Mouse (Mus musculus) myocyte (in vitro differentiated cells): ENCODE measurements around the gene Marcksl1.

Source experiments
- MAX ChIP-seq: IDR thresholded peaks from one replicate; pipeline ENCODE4 v1.6.1; 2011; ENCODE audit warnings: low read depth, mild to moderate bottlenecking, control low read depth
- MYOG ChIP-seq, 3 experiments: IDR thresholded peaks; one replicate each; pipeline ENCODE4 v1.6.1; 2011; ENCODE audit warnings: control low read depth in 2 of 3, low read depth in 2 of 3, mild to moderate bottlenecking in 2 of 3; ENCODE audit not compliant: insufficient read length in 2 of 3, control insufficient read depth in 1 of 3, insufficient read depth in 1 of 3
- POLR2A ChIP-seq: IDR thresholded peaks from one replicate; pipeline ENCODE4 v1.6.1; 2011; ENCODE audit warnings: low read depth, mild to moderate bottlenecking, control low read depth, moderate library complexity; ENCODE audit not compliant: insufficient read length
- POLR2AphosphoS2 ChIP-seq: IDR thresholded peaks from one replicate; pipeline ENCODE4 v1.6.1; 2011; ENCODE audit warnings: low read depth, control low read depth; ENCODE audit not compliant: insufficient read length
- TCF12 ChIP-seq: IDR thresholded peaks from one replicate; pipeline ENCODE4 v1.6.1; 2011; ENCODE audit warnings: mild to moderate bottlenecking, control low read depth; ENCODE audit not compliant: poor library complexity, insufficient read depth, severe bottlenecking
- USF1 ChIP-seq: IDR thresholded peaks from one replicate; pipeline ENCODE4 v1.6.1; 2011; ENCODE audit warnings: low read depth, mild to moderate bottlenecking, control low read depth, moderate library complexity

DNA sequence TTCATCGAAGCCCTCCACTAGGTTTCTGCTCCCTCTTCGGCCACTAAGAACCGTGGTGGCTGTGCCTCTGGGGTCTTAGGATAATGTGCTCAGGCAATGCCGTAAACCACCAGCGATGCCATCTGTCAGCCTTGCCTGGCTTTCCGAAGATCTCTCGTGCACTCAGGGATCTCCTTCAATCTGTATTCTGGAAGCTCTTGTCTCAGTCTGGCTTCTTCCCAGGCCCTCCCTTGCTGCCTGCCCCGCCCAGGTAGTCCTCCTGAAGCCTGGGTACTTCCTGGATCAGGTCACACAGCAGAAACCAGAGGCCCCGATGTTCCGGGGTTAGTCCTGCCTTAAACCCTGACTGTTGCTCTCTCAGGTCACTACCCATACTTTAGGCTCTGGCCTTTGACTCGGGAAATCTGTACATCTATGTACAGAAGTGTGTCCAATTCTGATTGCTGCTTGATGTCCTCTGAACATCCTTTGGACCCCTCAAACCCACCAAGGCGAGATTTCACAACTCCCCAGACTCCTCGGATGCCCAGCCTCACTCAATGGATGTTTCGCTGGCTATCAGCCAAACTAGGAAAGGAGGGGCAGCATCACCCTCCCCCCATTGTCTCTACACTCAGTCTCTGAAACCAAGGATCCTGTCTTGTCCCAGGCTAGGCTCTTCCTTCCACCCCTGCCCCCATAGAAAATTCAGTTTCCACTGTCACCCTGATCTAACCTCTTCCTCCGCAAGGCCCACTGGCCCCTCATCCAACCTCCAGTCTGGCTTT, 4.4 kb upstream of the Marcksl1 start:
- TF ChIP-seq USF1 (no peak), POLR2A (no peak), TCF12 (no peak), MAX (no peak), POLR2AphosphoS2 (no peak), MYOG (IDR thresholded peaks at IDR 0.05; ENCODE audit: control insufficient read depth in 1 of 3, insufficient read depth in 1 of 3, insufficient read length in 2 of 3, low read depth in 2 of 3) (no peak)
